Mouse (Mus musculus) heart, postnatal 0 days (tissue): ENCODE results near the gene Mia.

Experiments
- CTCF ChIP-seq: IDR thresholded peaks from 2 replicates; pipeline ENCODE4 v1.5.1; 2016; ENCODE audit warnings: antibody characterized with exemption, control low read depth, low read depth
- EP300 ChIP-seq: IDR thresholded peaks from 2 replicates; pipeline ENCODE4 v1.6.1; 2016; ENCODE audit warnings: antibody characterized with exemption, low read depth

DNA sequence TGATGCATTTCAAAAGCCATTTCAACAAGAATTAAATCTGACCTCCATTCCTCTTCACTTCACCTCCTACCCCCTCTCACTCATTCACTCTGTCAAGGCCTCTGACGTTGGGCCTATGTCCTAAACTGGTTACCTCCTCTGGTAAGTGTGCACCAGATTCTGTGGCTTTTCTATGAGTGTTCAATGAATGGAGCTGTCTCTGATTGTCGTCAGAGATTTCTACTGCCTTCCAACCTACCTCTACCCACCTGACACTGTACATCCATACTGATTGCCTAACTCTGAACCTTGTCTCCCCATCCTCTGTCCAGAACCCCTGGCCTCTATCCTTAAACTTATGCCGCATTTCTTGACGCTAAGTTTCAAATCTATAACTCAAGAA lies 3.0 kb downstream of the Mia start:
- TF ChIP-seq CTCF (no peak), EP300 (no peak)
